ENCODE assay signal across 20 mouse cellular contexts in genomic region chr7:50357213-50357612, GRCm38 (mm10).
DNase-seq lines count a peak whose midpoint lies in the region; ATAC-seq lines count a peak whose summit lies in the region.
"Had no signal": no experiment of that assay in that cellular context is flagged by ENCODE, and none has a peak within 500 bp of the region (broad histone marks: within the 10 kb centered on the region; RNA-seq: fewer than 3 reads in every experiment).

No protein-coding gene starts in this region.

- peaks cover 13% of the 10 kb centered on the region for H3K4me1 ChIP-seq in kidney, embryonic 15.5 days
- no peaks in the 10 kb centered on the region; the same call in 1 of the 2 replicates for H3K4me1 ChIP-seq in neural tube, embryonic 11.5 days (ENCODE audit: control insufficient read depth, insufficient read depth, low read length)
- no peaks in the 10 kb centered on the region for H3K4me1 ChIP-seq in forebrain, embryonic 16.5 days (replicated peaks; ENCODE audit: control insufficient read depth, insufficient read depth, low read length)
- H3K4me1 ChIP-seq: embryonic facial prominence, embryonic 12.5 days; heart, embryonic 13.5 days; lung, embryonic 15.5 days had no signal

- DNase-seq in kidney, adult 18-20 months, result no peak
- peak; percentile 4 to 43 for DNase-seq in lung, postnatal 4 days
- DNase-seq in lung, postnatal 36 days, result no peak
- peak; percentile 83 for DNase-seq in embryo, embryonic 10 days (ENCODE audit: low spot score)
- DNase-seq in neural tube, embryonic 11.5 days (ENCODE audit: low spot score), result peak; percentile 13
- DNase-seq: adrenal gland, adult 2 months; cerebellum, adult 2 months; gastrocnemius, postnatal 36 days; heart, postnatal 4 days; right cerebral cortex, postnatal 4 days; thymus, adult 2 months had no signal

- H3K4me3 ChIP-seq in kidney, embryonic 15.5 days (replicated peaks), result no peak overlapping the region
- no peak overlapping the region for H3K4me3 ChIP-seq in neural tube, embryonic 11.5 days (ENCODE audit: low read depth, low read length)
- no peak overlapping the region for H3K4me3 ChIP-seq in forebrain, embryonic 16.5 days (replicated peaks; ENCODE audit: low read length)
- H3K4me3 ChIP-seq: embryonic facial prominence, embryonic 12.5 days; heart, embryonic 13.5 days; lung, embryonic 15.5 days; midbrain, embryonic 13.5 days had no signal

- H3K9ac ChIP-seq in kidney, embryonic 15.5 days, result no peak overlapping the region
- no peak overlapping the region for H3K9ac ChIP-seq in neural tube, embryonic 11.5 days (ENCODE audit: low read length)
- no peak overlapping the region for H3K9ac ChIP-seq in forebrain, embryonic 16.5 days (replicated peaks; ENCODE audit: low read depth, low read length)
- H3K9ac ChIP-seq: embryonic facial prominence, embryonic 12.5 days; heart, embryonic 13.5 days; lung, embryonic 15.5 days; midbrain, embryonic 13.5 days had no signal

- no peaks in the 10 kb centered on the region for H3K9me3 ChIP-seq in kidney, embryonic 15.5 days (replicated peaks)
- H3K9me3 ChIP-seq in neural tube, embryonic 11.5 days (ENCODE audit: control insufficient read depth, low read length), result no peaks in the 10 kb centered on the region
- H3K9me3 ChIP-seq in forebrain, embryonic 16.5 days (ENCODE audit: control insufficient read depth, low read length), result no peaks in the 10 kb centered on the region
- H3K9me3 ChIP-seq: embryonic facial prominence, embryonic 12.5 days; heart, embryonic 13.5 days; lung, embryonic 15.5 days; midbrain, embryonic 13.5 days had no signal

- H3K27ac ChIP-seq in kidney, embryonic 15.5 days, result no peak overlapping the region
- no peak overlapping the region for H3K27ac ChIP-seq in neural tube, embryonic 11.5 days (ENCODE audit: low read depth, low read length)
- no peak overlapping the region for H3K27ac ChIP-seq in forebrain, embryonic 16.5 days (ENCODE audit: low read length)
- H3K27ac ChIP-seq: embryonic facial prominence, embryonic 12.5 days; heart, embryonic 13.5 days; lung, embryonic 15.5 days; midbrain, embryonic 13.5 days had no signal

- no peaks in the 10 kb centered on the region for H3K36me3 ChIP-seq in kidney, embryonic 15.5 days
- H3K36me3 ChIP-seq in neural tube, embryonic 11.5 days (ENCODE audit: control insufficient read depth, insufficient read depth, low read length), result no peaks in the 10 kb centered on the region
- no peaks in the 10 kb centered on the region for H3K36me3 ChIP-seq in forebrain, embryonic 16.5 days (ENCODE audit: control insufficient read depth, insufficient read depth)
- H3K36me3 ChIP-seq: embryonic facial prominence, embryonic 12.5 days; G1E; heart, embryonic 13.5 days; lung, embryonic 15.5 days; midbrain, embryonic 13.5 days had no signal

- H3K27me3 ChIP-seq in kidney, embryonic 15.5 days, result no peaks in the 10 kb centered on the region
- no peaks in the 10 kb centered on the region for H3K27me3 ChIP-seq in neural tube, embryonic 11.5 days (ENCODE audit: control insufficient read depth, insufficient read depth, low read length)
- H3K27me3 ChIP-seq in forebrain, embryonic 16.5 days (replicated peaks; ENCODE audit: control insufficient read depth, insufficient read depth, low read length), result no peaks in the 10 kb centered on the region
- H3K27me3 ChIP-seq: embryonic facial prominence, embryonic 12.5 days; heart, embryonic 13.5 days; lung, embryonic 15.5 days; midbrain, embryonic 13.5 days had no signal

- no peak overlapping the region for H3K4me2 ChIP-seq in kidney, embryonic 15.5 days
- H3K4me2 ChIP-seq in neural tube, embryonic 11.5 days (ENCODE audit: low read depth), result no peak overlapping the region
- no peak overlapping the region for H3K4me2 ChIP-seq in forebrain, embryonic 16.5 days (ENCODE audit: low read length)
- H3K4me2 ChIP-seq: embryonic facial prominence, embryonic 12.5 days; heart, embryonic 13.5 days; lung, embryonic 15.5 days; midbrain, embryonic 13.5 days had no signal

- peak; percentile 95 for ATAC-seq in kidney, embryonic 15.5 days (replicated peaks; ENCODE audit: low FRiP score)
- no peak for ATAC-seq in neural tube, embryonic 11.5 days (ENCODE audit: insufficient read depth, low FRiP score, low TSS enrichment)
- no peak for ATAC-seq in inflammation-experienced regulatory T-cells, adult 6 months
- ATAC-seq in forebrain, embryonic 16.5 days, result no peak
- ATAC-seq: intestine, postnatal 0 days; midbrain, embryonic 13.5 days had no signal

- 2% methylated on average over 2 of the region's 2 CpGs for WGBS in kidney, embryonic 15.5 days
- 39% methylated on average over 2 of the region's 2 CpGs for WGBS in neural tube, embryonic 11.5 days
- 54% methylated on average over 2 of the region's 2 CpGs for WGBS in forebrain, embryonic 16.5 days

Comparison
In these comparisons a context has a peak if more than half of its experiments do, and no peak if none do; other contexts are left out.
1. DNase-seq: peak in lung, postnatal 4 days (2 of 2), embryo, embryonic 10 days (single experiment) and neural tube, embryonic 11.5 days (single experiment); none in kidney, adult 18-20 months (single experiment) and lung, postnatal 36 days (single experiment).